Comparison of ENCODE assay signal across 9 mouse cellular contexts in the genomic region with DNA sequence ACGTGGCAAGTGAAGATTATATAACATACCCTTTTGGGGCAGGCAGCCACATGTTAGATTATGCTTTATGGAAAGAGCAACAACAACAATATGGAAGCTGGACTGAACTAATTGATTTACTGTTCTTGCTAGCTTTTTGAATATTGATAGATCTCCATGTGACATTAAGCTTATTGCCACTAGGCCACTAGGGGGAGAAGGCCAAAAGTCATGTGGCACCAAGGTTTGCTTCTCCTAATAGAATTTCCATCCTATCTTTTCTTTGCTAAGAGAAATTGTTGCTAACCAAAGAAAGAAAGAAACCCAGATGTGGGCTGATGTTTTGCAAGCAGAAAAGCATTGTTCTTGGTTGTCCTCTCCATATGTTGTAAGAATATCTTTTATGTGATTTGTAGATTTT.
"Had no signal": no experiment of that assay in that cellular context is flagged by ENCODE, and none has a peak within 500 bp of the region (broad histone marks: within the 10 kb centered on the region; RNA-seq: fewer than 3 reads in every experiment).

No protein-coding gene starts in this region.

- H3K27ac ChIP-seq: limb, embryonic 13.5 days; liver, embryonic 14.5 days; midbrain, embryonic 10.5 days; neural tube, embryonic 13.5 days had no signal

- H3K9ac ChIP-seq: limb, embryonic 13.5 days; liver, embryonic 14.5 days; neural tube, embryonic 13.5 days had no signal

- H3K4me1 ChIP-seq: limb, embryonic 13.5 days had no signal

- DNase-seq: kidney, adult 2 months; lung, adult 18-20 months; midbrain, embryonic 14.5 days; retina, postnatal 1 day; right cerebral cortex, postnatal 25 days had no signal

- H3K4me3 ChIP-seq: limb, embryonic 13.5 days; midbrain, embryonic 10.5 days; neural tube, embryonic 13.5 days had no signal

- H3K4me2 ChIP-seq: limb, embryonic 13.5 days; neural tube, embryonic 13.5 days had no signal

- H3K36me3 ChIP-seq: limb, embryonic 13.5 days; midbrain, embryonic 10.5 days; neural tube, embryonic 13.5 days had no signal

- H3K27me3 ChIP-seq: limb, embryonic 13.5 days; neural tube, embryonic 13.5 days had no signal

- H3K9me3 ChIP-seq: limb, embryonic 13.5 days; midbrain, embryonic 10.5 days; neural tube, embryonic 13.5 days had no signal
